Mouse (Mus musculus): ENCODE results near the gene Elobl.
"Not testable (repeated sequence)": the region's sequence is repeated elsewhere in the genome, so short reads cannot be mapped to it uniquely, and the experiment has no call there.

Elobl gene

GRCm38 (mm10) chr11:88966881-88967361 lies at the start of gene Elobl:
Gene Elobl, minus strand, starts transcription at chr11:88966931.
- DNase-seq (ENCODE audit: low read depth, low spot score), result no peak

- no peak for DNase-seq (ENCODE audit: low read depth, low spot score)
These were observed 45.5 kb upstream of the Elobl start for GRCm38 (mm10) chr11:89012241-89012640.

GRCm38 (mm10) chr11:89009496-89009895 lies 42.8 kb upstream of the Elobl start:
- DNase-seq (ENCODE audit: low read depth, low spot score), result no peak

GRCm38 (mm10) chr11:89009066-89009465 lies 42.3 kb upstream of the Elobl start:
- DNase-seq (ENCODE audit: low read depth, low spot score), result no peak

DNA sequence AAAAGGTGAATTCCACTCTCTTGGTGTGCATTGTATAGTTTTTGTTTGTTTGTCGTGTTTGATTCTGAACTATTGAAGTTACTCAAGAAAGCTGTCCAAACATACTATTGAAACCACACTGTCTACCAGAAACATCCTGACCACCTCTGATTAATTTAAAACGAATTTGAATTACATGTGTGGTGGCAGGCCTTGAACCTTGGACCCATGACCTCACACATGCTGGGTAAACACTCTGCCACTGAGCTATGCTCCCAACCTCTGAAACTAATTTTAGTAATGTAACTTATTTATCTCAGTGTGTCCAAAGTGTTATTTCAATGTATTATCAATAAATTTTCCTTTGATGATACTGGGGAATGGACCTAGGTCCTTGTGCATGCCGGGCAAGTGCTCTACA lies 40.9 kb upstream of the Elobl start:
- DNase-seq (ENCODE audit: low read depth, low spot score), result no peak

DNA sequence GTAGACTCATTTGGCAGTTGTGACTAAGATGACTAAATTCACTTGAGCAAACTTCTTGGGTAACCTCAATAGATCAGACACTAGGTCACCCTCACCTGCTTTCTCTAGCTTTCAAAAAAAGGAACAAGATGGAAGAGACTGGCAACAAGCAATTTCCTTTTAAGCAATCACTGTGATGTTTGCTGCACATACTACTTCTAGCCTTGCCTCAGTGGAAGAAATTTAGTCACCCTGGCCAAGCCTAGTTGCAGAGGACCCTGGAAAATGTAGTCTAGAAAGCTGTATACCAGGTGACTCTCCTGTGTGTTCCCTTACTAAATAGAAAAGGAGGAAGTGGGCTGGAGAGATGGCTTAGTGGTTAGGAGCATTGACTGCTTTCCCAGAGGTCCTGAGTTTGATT lies 39.7 kb upstream of the Elobl start:
- no peak for DNase-seq (ENCODE audit: low read depth, low spot score)

DNA sequence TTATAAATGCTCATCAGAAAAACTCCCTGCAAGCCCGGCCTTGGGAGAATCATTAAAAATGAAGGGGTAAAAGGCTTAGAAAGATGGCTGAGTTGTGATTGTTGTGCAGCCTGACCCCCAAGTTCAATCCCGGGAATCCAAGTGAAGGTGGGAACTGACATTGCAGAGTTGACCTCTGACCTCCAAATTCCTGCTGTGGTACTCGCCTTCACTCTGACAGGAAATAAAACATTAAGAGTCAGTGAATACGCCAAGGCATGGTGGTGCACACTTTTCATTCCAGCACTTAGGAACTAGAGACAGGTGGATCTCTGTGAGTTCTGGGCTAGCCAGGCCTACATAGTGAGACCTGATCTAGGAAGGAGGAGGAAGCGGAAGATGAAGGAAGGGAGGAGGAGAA lies 38.7 kb upstream of the Elobl start:
- DNase-seq (ENCODE audit: low read depth, low spot score), result no peak

DNA sequence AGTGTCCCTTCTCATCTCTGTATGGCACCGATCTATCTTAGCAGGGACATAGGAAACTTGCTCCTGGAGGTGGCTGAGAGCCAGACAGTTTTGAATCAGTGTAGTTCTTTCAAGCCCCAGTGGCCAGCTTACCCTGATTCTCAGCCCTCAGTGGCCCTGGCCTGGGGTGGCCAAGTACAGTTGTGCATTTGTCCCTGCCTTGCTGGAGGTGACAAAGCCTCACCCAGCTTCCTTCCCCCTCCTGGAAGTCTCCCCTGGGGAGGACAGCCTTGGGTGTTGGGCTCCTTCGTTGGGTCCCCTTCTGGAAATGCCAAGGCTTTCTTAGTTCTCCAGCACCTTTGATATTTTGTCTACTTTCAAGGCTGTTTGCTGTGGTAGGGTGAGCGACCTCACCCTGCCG lies 37.0 kb upstream of the Elobl start:
- DNase-seq (ENCODE audit: low read depth, low spot score), result no peak

DNA sequence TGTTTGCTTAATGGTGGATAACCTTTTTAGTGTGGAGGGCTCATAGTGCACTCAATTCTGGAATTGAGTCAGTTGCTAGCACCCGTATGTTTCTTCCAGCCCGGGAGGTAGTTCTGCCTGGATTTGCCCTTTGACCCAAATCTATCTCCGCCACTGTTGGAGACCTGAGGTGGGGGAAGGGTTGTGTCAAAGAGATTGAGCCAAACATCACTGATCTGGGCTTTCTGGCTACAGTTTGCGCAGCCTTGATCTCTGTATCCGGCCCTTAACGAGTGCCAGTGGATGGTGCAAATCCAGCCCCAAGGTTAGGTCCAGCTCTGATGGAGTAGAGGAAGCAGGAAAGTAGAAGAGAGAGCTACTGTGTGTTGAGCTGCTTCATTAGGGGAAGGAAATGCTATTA lies 36.3 kb upstream of the Elobl start:
- no peak for DNase-seq (ENCODE audit: low read depth, low spot score)

DNA sequence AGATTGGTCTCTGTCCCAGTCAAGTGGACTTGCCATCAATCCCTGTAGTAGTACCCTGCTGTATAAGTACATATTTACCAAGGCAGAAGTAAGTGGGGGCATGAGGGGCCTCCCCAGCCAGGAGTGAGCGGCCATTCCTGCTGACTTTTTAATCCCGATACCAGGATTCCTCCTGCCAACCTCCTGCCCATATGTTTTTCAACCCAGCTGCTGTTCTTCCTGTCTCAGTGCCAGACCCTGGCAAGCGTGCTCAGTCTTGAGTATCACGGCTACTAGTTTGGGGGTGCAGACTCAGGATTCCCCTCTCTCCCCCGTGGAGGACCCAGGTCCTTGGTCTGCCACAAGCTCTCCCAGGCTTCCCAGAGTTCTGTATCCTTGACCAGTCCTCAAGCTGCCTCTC lies 35.9 kb upstream of the Elobl start:
- no peak for DNase-seq (ENCODE audit: low read depth, low spot score)

GRCm38 (mm10) chr11:89002068-89002467 lies 35.3 kb upstream of the Elobl start:
- no peak for DNase-seq (ENCODE audit: low read depth, low spot score)

DNA sequence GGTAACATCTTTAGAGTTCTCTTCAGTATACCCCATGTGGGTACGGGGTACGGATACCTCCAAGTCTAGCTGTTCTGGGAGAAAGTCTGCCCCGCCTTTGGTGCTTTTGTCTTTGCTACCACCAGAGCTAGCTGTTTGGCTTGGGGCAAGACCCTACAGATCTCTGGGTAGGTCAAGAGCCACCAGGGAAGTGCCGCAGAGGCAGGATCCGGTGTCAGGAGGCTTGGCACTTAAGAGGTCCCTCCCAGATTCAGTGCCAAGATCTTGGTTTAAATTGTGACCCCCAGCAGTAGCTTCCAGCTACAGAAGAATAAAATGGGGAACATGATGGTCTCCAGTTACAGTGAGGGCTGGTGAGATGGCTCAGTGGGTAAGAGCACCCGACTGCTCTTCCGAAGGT lies 34.8 kb upstream of the Elobl start:
- DNase-seq (ENCODE audit: low read depth, low spot score), result no peak

- DNase-seq (ENCODE audit: low read depth, low spot score), result no peak
These were observed 33.7 kb upstream of the Elobl start for GRCm38 (mm10) chr11:89000527-89000819.

DNA sequence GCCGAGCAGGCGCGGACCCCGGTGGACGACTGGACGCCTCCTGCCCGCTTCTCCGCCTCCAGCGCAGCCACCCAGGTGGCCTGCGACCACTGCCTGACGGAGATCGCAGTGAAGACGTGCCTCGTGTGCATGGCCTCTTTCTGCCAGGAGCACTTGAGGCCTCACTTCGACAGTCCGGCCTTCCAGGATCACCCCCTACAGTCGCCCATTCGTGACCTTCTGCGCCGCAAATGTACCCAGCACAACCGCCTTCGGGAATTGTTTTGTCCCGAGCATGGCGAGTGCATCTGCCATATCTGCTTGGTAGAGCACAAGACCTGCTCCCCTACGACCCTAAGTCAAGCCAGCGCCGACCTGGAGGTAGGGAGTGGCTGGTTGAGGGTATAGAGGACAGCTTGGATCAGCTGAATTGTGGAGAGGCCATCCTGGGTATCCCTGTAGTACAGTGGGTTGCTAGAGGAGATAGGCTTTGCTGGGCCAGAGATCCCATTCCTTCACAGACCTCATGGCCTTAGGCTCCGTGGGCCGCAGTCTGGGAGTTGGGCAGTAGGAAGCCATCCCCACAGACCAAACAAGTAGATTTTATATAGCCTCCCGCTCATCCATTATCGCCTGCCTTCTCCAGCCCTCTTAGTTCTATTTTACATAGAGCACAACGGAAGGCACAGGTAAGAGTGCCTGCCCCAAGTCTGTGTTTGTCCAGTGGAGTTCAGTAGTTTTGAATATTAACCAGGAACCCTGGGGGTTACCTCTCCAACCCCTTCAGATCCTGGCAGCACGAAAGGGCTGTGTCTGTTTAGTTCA lies 33.2 kb upstream of the Elobl start:
- DNase-seq (ENCODE audit: low read depth, low spot score), result peak; percentile 18

DNA sequence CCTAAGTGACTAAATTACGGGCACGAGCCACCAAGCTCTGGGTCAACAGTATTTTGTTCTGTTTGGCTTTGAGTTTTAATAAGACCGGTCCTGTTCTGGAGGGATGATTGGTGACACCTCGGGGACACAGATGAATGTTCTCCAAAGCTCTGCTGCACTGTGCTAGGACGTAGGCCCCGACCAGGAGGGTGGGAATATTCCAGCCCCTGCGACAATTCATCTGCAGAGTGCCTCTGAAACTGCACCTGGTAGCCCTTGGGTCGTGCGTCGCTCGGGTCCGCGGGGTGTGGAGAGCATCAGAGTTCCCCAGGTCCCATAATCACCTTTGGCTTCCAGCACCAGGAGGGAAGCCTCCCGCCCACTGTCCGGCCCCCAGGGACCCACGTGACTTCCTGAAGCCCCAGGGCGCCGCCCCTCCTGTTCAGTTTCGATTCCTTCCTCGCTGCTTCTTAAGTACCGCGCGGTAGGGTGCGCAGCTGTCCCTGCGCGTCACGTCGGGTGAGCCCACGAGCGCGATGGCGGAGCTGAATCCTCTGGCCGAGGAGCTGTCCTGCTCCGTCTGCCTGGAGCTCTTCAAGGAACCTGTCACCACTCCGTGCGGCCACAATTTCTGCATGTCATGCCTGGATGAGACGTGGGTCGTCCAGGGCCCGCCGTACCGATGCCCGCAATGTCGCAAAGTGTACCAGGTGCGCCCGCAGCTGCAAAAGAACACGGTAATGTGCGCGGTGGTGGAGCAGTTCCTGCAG lies 32.4 kb upstream of the Elobl start, which contains the start of gene Trim25:
Gene Trim25, plus strand, starts transcription at position 403 of the 749 bp plus-strand sequence.
- peak; percentile 97 for DNase-seq (ENCODE audit: low read depth, low spot score)

DNA sequence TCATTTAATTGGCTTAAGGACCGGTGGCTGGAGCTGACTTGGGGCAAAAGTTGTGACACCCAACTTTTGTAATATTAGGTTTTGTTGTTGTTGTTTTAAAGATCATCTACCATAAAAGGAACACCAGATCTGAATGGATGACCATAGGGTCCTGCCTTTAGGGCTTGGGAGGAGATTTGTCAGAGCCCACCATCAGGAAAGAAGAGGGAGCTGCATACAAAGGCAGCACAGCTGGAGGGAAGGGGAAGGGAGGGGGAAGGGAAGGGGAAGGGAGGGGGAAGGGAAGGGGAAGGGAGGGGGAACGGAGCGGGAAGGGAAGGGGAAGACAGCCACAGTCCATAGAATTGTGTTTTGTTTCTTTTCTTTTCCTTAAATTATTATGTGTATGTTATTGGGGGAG lies 31.7 kb upstream of the Elobl start:
- no peak for DNase-seq (ENCODE audit: low read depth, low spot score)

DNA sequence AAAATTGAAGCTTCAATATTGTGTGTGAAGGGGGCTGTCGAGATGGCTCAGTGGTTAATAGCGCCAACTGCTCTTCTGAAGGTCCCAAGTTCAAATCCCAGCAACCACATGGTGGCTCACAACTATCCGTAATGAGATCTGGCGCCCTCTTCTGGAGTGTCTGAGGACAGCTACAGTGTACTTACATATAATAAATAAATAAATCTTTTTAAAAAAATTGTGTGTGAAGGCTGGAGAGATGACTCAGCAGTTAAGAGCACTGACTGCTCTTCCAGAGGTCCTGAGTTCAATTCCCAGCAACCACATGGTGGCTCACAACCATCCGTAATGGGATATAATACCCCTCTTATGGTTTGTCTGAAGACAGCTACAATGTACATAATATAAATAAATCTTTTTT lies 30.6 kb upstream of the Elobl start:
- DNase-seq (ENCODE audit: low read depth, low spot score), result not testable (repeated sequence)

DNA sequence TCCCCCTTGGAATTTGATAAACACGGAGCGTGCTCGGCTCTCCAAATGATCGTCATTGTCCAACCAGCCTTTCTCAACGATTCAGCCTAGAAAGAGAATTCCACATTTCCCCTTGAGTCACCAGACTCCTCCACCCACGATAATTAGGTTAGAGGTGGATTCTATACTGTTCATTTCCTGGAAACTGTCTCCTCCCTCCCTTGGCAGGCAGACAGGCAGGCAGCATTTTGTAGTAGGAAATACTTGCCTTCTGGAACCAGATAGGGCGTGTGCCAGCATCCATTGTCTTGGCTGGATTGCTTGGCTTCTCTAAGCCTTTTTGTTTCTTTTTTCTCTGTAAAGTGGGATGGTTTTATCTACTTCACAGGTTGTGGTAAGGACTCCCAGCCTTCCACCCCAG lies 29.7 kb upstream of the Elobl start:
- no peak for DNase-seq (ENCODE audit: low read depth, low spot score)

GRCm38 (mm10) chr11:88995616-88996015 lies 28.9 kb upstream of the Elobl start:
- no peak for DNase-seq (ENCODE audit: low read depth, low spot score)

- no peak for DNase-seq (ENCODE audit: low read depth, low spot score)
These were observed 27.8 kb upstream of the Elobl start for GRCm38 (mm10) chr11:88994492-88994891.

- peak; percentile 88 for DNase-seq (ENCODE audit: low read depth, low spot score)
These were observed 26.9 kb upstream of the Elobl start for GRCm38 (mm10) chr11:88993625-88994024.

GRCm38 (mm10) chr11:88993186-88993585 lies 26.5 kb upstream of the Elobl start:
- no peak for DNase-seq (ENCODE audit: low read depth, low spot score)

- peak; percentile 68 for DNase-seq (ENCODE audit: low read depth, low spot score)
These were observed 22.8 kb upstream of the Elobl start for GRCm38 (mm10) chr11:88989530-88989929.

All from CD4-positive, CD25-positive, alpha-beta regulatory T cell, adult 2 months (primary cell).